Mouse (Mus musculus): ENCODE measurements around the gene Col20a1.

Gene Col20a1

DNA sequence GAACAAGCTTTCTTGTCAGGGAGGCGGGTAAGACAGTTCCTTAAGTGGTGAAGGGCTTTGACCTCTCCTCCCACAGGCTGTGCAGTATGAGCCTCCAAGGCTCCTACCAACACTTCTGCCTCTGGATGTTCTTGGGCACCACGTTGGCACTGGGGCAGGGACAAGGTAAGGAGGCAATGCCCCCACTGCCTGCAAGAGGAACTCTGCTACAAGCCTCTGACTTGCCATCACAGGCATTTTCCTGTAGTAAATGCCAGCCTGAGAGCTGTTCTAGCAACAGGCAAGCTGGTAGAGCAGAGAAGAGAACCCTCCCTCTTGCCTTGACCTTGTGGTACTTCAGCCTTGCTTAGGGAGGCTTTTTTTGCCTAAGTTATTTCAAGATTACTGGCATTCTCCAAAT lies at the start of gene Col20a1:
TSS of gene Col20a1 (plus strand) at position 87 of the 400 bp plus-strand sequence.
- DNase-seq (ENCODE audit: low spot score), result no peak

DNA sequence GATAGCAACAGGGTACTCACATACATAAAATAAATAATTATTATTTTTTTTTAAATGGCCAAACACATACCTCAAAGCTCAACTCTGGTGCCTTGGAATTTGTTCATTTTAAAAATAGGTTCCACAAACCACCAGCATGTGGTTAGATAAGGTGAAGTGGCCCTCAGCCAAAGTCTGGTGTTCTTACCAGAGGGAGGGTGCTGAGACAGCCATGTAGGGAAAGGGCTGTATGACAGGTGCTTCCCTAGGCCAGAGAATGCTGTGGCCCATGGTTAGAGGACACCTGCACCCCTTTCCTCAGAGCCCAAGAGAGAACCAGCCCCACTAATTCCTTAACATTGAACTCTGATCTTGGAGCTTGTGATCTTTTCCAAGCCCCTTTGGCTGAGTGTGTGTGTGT lies 46.1 kb upstream of the Col20a1 start:
- no peak for DNase-seq (ENCODE audit: low spot score)

DNA sequence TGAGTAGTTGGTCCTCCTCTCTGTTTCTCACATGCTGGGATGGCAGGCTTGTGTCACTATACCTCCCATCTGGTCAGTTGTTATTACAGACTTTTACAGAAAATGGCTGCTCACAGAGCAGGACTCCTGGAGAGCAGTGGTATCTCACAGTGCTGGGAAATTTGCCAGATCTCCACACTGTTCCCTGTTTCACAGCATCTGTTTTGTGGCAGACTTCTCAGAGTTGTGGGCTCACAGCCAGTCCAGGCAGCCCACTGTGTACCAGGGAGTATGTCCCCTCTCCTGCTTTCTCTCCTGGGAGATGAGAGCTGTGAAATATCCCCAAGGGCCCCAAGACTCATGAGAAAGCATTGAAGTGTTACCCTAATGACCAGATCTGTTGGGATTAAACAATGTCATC lies 44.5 kb upstream of the Col20a1 start:
- no peak for DNase-seq (ENCODE audit: low spot score)

DNA sequence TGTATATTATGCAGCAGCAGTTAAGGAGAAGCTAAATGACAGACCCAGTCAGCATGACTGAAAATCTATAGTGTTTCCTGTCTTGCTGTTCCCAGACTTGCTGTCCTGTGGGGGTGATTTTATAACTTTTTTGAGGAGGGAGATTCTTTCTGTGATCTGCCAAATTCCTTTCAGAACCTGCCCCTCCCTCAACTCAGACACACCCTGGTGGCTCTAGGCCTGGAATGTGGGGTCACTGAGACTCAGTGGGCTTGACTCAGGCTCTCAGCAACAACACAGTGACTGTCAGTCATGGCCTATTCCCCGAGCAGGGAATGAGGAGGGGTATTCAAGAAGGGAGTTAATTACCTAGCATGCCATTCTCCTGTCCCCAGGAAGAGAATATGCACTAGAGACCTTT lies 36.4 kb upstream of the Col20a1 start:
- DNase-seq (ENCODE audit: low spot score), result no peak

DNA sequence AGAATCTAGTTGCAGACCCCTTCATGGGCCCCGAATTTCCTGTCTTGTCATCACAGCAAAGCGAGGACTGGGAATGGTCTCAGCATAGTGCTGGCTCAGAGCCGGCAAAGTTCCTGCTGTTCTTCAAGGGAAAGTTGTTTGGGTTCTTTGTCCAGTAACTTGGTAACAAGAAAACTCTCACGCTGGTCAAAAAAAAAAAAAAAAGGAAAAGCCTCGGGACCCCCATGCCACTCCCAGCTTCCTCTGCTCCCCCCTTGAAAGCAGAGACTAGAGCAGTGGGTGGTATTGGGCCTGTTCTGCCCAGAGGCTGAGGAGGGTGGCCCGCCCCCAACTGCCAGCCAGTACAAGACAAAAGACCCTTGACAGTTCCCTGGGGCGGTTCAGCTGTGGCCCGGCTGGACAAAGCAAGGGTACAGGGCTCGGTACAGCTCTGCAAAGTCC lies 33.6 kb upstream of the Col20a1 start:
- no peak for DNase-seq (ENCODE audit: low spot score)

DNA sequence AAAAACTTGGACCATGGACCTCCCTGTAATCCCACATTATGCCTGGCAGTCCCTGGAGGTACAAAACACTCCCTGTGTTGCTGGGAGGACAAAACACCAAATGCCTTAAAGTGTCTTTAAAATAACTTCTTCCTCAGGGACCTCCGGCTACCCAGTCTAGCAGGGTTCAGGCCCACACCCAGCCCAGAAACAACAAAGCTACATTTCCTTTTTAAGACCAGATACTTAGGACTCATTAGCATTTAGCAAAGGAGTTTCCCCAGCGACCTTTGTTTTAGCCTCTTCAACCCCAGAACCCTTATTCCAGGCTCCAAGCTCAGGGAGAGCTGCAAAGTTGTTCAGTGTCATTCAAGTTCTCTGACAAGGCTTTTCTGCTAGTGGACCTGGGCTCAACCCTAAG lies 32.7 kb upstream of the Col20a1 start:
- DNase-seq (ENCODE audit: low spot score), result no peak

DNA sequence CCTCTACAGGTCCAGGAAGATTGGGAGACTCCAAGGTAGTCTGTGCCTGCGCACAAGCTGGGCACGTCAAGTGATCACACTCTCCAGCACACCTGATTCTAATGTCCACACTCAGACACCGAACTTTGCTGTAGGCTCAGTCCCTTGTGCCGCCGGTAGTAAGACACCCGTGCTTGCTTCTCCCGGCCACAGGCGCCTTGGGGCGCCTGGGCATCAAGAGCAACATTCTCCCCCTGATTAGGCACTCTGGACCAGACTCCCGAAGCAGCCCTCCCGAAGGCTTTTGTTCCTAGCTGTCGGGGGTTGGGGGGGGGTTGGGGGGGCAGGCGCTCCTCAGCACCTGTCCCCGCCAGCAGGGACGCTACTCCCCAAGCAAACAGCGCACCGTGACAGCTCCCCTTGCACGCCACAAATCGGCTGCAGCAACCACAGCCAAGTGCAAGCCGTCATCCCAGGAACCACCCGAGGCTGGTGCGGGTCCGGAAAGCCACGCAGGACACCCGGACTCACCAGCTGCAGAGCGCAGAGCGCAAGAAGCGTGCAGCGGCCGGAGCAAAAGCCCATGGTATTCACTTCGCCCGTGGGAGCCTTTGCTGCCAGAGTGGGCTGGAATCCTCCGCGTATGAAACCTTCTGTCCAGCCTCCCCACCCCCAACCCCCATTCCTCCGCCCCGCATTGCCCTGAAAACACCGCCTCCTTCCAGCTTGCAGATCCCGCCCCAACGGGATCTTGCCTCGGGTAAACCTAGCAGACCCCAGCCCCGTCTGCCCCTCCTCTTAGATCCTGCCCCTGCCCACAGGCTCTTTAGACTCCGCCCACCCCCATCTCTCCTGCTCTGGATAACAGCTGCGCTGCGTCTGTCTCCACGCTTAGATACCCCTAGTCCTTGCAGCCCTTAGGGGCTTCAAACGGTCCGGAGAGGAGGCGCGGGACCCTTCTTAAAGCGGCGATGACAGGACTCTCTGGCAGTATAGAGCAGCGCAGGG lies 32.0 kb upstream of the Col20a1 start, which contains the start of gene Nkain4:
TSS of gene Nkain4 (minus strand) at position 639 of the 987 bp plus-strand sequence.
- no peak for DNase-seq (ENCODE audit: low spot score)

DNA sequence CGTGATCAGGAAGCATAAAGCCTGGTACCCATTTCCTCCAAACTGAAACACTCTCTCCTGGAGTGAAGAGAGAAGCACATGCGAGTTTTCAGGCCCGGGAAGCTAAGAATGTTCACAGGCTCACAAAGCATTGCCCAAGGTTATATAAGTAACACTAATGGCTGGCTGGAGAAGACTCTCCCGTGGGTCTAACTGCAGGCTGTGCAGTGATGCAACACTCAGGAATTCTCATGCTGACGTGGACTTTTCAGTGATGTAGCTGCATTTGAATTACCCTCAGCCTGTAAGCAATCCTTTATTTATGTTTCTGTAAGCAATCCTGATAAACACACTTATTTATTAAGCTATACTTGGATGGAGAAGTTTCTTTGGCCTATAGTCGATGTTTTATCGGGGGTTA lies 26.7 kb upstream of the Col20a1 start:
- DNase-seq (ENCODE audit: low spot score), result no peak

DNA sequence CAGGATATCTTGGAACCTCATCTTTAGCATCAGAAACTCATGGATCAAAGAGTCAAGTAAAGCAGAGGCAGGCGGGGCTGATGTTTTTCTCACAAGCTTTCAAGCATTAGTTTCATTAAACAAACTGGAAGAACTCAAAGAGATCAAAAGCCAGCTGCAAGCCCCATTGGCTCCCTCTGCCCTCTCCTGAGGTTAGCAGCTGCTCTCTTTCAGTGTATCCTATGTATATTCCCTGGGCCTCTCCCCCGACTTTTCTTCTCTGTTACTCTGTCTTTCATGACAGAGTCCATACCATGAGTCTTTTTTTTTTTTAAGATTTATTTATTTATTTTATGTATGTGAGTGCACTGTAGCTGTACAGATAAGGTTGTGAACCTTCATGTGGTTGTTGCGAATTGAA lies 26.1 kb upstream of the Col20a1 start:
- DNase-seq (ENCODE audit: low spot score), result no peak

DNA sequence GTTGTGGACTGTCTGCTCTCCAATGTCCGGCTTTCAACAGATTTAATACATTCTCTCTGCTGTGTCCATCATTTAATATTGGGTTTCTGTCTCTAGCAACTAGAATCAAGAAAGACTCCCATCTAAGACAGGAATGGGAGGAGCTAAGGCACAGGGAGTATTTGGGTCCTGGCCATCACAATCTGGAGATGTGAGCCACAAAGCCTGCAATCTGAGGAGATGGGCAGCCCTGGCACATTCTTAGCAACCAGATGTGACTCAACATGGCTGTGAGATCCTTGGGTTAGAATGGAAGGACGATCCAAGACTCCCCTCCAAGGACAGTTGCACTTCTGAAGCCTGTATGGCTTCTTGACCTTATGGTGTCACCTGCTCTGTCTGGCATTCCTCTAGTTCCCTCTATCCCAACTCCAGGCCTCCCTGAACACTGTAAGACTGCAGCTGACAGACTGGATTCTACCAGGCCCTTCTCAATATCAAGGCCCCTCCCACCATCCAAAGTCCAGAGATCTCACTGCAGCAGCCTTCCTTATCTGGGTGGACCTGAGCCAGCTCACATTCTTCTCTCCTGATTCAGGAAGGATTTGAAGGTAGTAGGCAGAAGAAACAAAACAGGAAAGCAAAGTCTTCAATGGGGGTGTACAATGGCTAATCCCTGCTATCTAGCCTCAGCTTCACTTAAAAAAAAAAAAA lies 23.6 kb upstream of the Col20a1 start:
- DNase-seq (ENCODE audit: low spot score), result no peak

DNA sequence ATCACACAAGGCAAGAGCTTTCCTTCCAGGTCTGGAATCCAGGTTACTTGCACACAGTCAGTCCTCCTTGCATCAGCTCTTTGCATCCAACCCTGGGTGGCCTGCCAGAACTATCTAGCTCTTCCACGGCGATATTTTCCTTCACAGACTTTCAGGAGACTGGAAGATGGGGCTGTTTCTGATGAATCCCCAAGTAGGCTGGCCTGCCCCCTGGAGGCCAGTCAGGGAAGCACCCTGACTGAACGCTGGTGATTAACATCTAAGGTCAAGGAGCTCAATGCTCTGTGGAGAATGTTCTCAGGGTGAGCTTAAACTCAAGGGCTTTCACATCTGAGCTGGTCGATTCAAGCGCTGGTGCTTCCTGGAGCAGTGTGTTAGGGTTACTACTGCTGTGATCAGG lies 22.4 kb upstream of the Col20a1 start:
- DNase-seq (ENCODE audit: low spot score), result peak; percentile 71

DNA sequence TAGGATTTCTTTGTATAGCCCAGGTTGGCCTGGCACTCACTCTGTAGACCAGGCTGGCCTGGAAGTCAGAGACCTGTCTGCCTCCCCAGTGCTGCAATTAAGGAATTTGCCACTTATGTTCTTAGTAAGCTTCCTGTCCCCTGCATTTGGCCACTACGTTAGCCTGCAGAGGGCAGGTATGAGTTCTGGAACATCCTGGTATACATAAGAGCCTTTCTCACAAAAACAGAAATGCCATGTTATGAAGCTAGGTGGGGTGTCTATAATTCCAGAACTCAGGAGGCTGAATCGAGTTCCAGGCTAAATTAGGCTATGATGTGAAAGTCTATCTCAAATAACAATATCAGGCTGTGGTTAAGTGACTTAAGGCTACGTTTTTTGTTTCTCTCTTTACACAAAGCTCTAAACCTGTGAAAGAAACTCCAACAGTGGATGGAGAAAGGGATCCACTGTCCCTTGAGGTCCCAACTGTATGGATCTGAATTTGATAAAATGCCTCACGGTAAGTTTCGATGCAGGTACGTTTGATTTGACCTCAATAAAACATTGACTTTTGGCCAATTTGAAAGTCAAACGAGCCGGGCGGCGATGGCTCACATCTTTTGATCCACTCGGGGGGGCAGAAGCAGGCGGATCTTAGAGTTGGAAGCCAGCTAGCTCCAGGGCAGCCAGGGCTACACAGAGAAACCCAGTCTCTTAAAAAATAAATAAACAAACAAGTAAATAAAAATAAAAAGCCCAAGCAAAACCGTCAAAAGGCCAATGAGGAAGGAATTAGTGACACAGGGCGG lies 20.0 kb upstream of the Col20a1 start:
- no peak for DNase-seq (ENCODE audit: low spot score)

DNA sequence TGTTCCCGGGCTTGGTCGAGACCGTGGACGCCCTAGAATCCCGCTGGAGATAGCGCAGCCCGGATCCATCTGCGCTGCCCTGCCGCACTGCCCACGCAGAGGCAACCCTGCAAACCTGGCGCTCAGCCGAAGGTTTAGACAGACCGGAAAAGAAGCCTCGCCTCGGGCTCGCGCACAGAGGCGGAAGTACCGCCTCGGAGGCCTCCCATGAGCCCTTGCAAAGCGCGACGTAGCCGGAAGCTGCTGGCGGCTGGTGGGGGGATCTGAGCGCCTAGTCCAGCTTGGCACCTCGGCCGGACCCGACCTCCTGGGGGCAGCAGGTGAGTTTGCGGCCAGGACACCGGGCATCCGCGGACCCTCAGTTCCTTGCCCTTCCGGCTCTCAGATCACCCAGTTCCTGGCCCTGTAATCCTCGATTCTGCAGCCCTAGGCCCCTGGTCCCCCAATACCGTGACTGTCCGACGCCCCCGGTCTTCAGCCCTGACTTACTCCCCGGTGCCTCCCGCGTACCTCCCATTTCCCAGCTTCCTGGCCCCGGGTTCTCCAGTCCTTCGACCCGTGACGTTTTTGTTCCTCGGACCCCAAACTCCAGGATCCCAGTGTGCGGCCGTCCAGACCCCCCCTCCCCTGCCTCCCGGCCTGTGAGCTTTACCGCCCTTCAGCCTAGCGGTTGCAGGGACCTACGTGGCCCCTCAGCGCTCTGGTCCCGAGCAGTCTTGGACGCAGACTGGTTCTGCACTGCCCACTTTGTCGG lies 19.1 kb upstream of the Col20a1 start, which contains the start of gene Arfgap1:
TSS of gene Arfgap1 (plus strand) at position 216 of the 754 bp plus-strand sequence.
- DNase-seq (ENCODE audit: low spot score), result peak; percentile 73

DNA sequence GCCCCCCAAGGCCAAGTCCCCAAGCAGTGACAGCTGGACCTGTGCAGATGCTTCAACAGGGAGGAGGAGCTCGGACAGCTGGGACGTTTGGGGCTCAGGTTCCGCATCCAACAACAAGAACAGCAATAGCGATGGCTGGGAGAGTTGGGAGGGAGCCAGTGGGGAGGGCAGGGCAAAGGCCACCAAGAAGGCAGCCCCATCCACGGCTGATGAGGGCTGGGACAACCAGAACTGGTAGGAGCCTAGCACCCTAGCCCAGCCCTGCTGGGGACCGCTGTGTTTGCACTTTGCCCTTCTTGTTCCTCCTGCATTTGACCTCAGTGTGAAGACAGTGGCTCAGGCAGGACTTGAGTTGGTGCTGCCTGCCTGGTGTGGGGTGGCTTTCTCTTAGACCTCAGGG lies 5.2 kb upstream of the Col20a1 start:
- DNase-seq (ENCODE audit: low spot score), result no peak

DNA sequence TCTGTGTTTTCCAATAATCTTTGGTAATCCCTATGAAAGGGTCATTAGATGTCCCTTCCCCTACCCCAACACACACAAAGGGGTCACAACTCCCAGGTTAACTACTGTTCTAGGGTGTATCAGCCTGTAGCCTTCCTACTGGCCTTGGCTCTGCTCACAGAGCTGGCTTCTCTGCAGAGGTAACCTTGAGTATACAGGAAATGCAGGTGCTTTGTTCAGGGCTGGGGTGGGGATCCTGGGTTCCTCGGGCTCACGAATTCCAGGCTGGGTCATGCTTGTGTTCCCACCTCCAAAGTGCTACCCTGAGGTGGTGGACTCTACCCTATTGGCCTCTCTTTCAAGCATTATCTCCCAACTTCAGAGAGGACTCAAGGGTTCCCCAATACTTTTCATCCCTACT lies 700 bp upstream of the Col20a1 start:
- no peak for DNase-seq (ENCODE audit: low spot score)

DNA sequence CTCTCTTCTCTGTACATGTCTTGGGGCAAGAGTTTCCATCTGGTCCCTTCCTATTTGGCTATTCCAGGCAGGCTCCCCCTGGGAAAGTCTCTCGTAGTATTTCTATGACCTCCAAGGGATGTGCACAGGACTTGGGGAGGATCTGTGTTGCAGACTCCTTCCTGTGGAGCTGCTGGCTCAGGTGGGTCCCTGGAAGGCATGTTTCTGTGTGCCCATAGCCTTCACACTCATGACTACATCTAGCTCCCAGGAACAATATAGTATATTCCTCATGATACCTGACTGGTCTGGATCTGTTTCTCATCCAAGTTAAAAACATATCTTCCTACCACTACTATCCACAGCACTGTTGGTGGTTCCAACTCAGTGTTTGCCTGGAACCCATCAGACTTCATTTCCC lies 666 bp downstream of the Col20a1 start:
- no peak for DNase-seq (ENCODE audit: low spot score)

DNA sequence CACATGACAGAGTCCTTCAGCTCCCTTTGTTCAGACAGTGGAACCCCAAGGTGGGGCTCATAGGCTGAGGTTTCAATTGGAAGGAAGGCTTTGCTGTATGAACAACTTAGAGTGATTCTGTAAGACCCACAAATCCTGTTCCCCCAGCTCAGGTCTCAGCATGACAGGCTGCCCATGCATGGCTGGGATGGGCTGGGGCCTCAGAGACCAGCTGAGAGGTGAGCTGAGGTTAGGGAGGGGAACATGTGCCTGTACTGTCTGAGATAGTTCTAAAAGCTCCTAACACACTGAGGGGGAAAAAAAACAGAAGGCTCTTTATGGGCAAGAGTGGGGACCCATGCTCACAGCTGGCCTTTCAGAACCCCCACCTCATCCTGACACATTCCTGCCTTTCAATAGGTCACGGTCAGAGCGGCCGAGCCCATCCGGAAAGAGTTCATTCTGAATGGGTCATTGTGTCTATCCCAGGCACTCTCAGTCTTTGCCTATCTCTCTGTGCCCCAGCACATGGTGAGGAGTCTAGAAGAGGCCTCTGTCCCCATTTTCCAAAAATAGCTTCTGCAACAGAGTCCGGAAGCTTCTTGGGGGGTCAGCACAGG lies 1.2 kb downstream of the Col20a1 start:
- no peak for DNase-seq (ENCODE audit: low spot score)

DNA sequence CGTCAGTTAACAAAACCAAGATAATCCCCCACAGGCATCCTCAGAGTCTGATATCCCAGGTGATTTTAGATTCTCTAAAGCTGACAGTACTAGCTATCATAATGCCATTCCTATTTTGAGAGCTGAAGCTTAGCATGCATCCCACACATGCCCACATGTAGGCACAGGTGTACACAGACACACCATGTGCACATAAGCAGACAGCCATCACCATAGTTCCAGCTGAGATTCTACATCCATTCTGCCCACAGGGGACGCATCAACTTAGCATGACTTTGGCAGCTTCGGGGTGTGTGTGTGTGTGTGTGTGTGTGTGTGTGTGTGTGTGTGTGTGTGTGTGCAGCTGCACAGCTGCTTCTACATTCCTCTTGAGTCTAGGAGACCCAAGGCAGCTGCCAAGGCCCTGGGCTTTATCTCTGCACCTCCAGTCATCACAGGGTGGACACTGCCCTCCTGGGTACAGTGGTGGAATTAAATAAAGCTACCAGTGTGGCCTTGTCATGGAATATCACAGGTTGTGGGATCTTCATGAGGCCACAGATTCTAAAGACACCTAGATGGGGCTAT lies 2.1 kb downstream of the Col20a1 start:
- no peak for DNase-seq (ENCODE audit: low spot score)

DNA sequence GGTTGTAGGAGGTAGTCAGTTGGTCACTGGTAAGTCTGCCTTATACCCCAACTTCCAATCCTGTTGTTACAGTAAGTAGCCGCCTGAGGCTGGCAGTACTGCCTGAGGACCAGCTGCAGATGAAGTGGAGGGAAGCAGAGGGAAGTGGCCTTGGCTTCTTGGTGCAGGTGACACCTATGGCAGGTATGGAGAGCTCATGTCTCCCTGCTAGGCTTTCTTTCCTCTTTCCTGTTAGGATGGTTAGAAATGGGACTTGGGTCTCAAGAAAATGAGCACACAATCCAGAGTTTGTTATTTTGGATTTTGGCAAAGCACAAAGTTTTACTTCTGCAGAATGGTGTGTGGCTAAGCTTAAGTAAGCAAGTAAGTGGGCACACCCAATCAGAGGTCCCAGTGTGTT lies 2.6 kb downstream of the Col20a1 start:
- DNase-seq (ENCODE audit: low spot score), result no peak

DNA sequence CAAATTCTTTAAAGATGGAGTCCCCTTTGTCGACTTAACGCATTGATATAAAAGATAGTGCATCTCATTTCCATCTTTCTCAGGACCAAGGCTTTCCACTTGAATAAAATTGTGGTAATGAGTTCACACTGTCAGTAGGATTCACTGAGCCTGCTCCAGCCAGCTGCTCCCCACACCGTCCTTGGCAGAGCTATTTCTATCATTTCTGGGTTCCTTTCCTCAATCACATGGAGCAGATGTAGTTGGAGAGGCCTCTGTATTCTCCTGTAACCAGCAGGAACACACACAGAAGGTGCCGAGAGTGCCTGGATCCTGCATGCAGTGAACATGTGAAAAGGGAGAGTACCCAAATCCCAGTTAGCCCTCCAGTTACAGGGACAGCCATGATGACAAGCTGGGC lies 4.0 kb downstream of the Col20a1 start:
- DNase-seq (ENCODE audit: low spot score), result no peak

DNA sequence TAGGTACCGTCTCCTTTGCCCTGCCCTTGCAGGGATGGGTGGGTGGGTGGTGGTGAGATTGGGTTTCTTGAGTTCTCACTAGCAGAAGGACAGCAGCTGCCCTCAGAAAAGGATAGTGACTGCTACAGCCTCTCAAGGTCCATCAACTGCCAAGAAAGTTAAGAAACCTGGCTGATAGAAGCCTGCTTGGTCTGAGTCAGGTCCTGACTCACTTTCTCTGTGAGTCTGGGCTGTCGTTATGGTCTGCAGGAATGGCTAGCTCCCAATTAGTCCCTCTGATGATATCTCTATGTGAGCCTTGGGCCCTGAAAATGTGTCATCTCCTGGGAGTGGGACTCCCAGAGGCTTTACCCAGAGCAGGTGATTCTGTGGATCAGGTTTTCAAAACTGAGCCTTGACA lies 8.0 kb downstream of the Col20a1 start:
- DNase-seq (ENCODE audit: low spot score), result no peak
